Mouse (Mus musculus) kidney, adult 8-10 months (tissue): ENCODE measurements around the gene Bdnf.

Experiments used
- DNase-seq, 2 experiments: peaks; one replicate each; pipeline ENCODE4 v3.0.0; 2022

Gene Bdnf

DNA sequence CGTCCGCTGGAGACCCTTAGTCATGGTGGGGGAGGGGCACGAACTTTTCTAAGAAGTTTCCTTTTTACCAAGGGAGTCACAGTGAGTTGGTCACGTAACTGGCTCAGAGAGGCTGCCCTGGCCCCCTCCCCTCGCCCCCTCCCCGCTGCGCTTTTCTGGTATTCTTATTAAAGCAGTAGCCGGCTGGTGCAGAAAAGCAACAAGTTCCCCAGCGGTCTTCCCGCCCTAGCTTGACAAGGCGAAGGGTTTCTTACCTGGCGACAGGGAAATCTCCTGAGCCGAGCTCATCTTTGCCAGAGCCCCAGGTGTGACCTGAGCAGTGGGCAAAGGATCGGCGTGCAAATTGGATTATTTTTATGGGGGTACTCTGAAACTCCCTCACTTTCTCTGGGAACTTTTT is at the start of gene Bdnf:
Bdnf (plus strand) TSS at position 169 of the 400 bp plus-strand sequence.
- DNase-seq, result no peak

DNA sequence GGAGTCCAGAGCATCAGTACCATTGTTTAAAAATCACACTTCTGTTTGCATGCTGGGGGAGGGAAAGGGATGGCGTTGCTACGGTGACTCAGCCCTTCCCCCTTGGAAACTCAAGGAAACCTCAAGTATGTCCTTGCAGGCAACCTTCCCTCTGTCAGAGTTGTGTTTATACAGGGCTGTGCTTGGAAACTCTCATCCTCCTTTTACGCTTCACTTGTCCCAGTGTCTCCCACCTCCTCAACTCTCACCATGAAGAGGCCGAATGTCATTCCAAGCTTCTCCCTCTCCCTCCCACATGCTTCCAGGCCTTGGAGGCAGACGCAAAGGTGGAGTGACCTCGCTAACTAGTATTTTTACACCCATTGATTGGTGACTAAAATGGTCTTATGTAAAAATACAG is 47.6 kb upstream of the Bdnf start:
- no peak for DNase-seq

DNA sequence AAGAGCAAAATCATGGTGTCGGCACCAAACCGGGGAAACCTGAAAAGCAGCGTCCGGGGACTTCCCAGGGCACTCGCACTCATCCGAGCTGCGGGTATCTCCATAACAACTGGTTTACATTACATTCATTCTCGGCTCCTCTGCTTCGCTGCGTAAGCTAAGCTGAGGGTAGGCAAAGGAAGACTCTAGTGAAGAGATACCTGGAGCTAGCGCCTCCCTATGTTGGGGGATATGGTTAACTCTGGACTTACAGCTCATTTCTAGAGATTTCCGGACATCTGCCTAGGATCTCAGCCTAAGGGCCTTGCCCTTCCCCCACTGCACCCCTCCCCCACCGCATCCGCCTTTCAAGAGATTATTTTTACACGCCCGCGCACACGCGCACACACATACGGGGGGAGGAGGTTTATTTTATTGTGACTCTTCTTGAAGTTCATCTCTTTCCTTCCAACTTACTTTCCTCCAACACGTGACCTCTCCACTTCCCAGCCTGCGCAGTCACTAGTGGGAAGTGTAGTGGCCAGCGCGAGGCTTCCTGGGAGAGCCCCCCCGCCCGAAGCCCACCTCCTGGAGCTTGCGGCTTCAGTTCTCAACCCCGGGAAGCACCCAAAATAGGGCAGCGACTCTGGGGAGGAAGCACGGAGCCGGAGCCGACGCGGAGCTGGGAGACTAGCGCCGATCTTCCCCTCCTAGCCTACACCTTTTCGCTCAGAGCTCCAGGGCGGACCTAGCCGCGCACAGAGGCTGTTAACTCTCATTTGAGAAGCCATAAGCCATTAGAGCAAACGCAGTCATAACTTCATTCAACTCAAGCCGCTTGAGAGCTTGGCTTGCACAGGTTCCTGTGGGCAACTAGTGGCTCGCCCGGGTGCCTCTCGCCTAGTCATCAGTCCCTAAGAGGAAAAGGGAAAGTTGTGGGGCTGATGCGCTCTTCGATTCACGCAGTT is 718 bp upstream of the Bdnf start:
- DNase-seq, result no peak

DNA sequence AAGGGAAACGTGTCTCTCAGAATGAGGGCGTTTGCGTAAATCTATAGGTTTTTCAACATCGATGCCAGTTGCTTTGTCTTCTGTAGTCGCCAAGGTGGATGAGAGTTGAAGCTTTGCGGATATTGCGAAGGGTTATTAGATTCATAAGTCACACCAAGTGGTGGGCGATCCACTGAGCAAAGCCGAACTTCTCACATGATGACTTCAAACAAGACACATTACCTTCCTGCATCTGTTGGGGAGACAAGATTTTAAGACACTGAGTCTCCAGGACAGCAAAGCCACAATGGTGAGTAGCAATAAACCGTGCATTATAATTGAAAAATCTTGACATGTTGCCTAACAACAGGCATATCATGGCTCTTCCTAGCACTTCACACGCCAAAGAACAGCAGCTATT is 551 bp downstream of the Bdnf start:
- DNase-seq, result no peak

DNA sequence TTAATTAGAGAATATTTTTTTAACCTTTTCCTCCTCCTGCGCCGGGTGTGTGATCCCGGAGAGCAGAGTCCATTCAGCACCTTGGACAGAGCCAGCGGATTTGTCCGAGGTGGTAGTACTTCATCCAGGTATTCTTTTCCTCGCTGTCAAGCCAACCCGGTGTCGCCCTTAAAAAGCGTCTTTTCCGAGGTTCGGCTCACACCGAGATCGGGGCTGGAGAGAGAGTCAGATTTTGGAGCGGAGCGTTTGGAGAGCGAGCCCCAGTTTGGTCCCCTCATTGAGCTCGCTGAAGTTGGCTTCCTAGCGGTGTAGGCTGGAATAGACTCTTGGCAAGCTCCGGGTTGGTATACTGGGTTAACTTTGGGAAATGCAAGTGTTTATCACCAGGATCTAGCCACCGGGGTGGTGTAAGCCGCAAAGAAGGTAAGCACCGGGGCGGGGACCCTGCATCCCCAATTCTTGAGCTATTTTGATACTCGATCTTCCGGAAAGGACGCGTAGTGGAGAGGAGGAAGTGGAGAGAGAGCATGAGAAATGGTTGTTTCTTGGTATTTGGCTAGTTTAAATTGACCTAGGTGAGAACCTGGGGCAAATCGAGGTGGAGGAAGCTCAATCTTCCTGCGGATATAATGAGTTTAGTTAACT is 1.6 kb downstream of the Bdnf start:
- peak; percentile 36 to 77 for DNase-seq

DNA sequence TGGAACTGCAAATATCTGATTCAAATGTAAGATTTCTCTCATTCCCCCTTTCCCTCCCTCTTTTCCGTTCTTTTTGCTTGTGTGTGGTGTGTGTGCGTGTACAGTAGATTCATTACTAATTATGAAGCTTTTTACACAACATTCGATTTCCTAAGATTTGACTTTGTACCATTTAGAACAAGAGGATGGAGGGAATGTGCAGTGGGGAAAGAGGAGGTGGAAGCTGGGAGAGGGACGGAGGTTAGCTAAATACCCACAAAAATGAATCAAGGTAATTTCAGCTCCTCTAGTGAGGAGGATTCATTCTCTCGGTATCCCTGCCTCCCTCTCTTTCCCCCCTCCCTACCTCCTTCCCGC is 2.1 kb downstream of the Bdnf start:
- no peak for DNase-seq

DNA sequence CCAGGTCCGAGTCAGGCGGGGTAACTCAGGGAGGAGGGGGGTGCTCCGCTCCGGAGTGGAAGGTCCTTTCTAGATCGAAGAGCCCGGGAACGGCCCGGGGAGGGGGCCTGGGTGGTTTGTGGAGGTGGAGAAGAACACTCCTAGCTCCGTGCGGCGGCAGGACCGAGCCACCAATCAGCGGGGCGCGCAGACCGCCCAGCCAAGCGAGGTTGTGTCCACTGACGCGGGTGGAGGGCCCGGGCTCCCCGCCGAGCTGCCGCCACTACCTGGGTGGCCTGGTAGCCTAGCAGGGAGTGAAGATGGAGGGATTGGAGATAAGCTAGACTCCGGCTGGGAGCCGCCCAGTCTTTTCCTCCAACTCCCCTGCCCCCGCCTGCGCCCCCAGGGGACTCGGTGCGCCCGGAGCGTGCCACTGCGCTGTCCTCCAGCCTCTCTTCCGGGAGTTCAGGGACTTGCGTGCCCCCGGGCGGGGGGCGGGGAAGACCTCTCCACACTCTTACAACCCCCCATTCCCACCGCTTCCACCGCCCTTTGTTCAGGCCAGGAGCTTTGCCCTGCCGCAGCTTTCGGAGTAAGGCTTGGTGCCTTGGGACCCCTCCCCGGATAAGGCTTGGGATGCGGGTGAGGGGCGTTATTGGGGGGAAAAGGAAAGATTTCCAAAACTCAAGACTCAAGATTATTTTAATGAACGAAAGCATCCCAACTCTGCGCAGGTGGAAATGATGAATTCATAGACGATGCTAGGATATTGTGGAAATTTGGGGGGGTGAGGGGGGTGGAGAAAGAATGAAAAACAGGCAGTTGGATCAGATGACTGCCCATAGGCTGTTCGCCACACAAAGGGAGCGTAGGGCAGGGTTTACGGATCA is 3.0 kb downstream of the Bdnf start:
- DNase-seq, result no peak

DNA sequence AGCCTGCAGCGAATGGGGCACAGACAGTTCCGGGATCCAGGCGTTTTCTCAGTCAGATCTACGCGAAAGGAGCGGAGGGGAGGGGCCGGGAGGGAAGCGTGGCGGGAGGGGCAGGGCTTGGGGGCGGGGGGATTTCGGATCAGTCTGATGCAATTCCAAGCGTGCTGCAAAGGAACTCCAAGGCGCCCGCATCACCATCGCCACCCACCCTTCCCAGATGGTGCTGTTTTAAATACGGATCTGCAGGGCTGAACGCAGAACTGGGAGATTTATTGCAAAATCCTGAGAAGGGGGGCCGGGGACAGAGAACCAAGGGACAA is 3.5 kb downstream of the Bdnf start:
- DNase-seq, result no peak

DNA sequence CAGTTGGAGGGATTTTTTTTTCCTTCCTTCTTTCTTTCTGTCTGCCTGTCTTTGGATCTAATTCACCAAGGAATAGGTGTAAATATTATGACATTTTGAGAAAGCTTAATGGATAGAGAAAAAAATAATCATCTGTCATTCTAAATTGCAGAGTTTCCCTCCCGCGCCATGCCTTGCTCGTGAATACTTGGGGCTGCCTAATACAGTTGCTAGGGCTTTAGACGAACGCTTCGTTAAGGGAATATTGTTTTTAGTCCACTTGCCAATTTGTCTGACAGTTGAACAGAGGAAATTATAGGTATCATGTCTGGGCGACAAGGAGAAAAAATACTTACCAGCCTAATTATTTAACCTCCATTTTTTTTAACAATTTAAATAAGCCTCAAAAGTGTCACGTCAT is 4.0 kb downstream of the Bdnf start:
- DNase-seq, result no peak

DNA sequence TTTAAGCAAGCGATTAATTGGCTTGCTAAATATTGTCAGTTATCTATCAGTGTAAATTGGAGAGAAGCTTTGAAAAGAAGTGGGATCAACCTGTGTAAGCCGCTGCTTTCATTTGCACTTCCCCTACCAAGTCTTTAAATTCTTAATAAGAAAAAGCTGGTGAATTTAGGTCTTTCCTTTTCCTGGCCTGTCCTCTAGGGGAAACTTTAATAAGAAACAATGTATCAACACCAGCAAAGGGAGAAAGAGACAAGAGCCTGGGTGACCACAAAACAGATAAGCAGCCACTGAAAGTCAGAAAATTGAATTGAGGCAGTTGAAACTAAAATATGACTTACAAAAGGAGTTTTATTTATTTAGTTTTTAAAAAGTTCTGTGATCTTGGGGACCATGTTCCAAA is 4.9 kb downstream of the Bdnf start:
- DNase-seq, result no peak

DNA sequence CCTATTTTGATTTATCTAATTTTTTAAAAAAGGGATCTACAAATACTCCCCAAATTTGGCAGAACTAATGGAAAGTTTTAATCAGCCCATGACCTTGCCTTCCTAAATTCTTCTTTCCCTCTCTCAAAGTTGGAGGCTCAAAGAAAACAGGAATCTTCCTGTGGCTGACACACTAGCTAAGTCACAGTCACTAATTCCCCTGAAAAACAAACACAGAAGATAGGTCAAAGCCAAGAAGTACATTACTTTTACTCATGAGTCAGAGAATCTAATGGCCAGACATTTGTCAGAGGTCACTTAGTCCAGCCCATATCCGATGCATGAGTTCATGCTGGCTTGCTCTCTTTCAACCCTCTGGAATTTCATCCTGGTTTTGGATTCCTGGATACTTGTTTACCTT is 6.6 kb downstream of the Bdnf start:
- no peak for DNase-seq

DNA sequence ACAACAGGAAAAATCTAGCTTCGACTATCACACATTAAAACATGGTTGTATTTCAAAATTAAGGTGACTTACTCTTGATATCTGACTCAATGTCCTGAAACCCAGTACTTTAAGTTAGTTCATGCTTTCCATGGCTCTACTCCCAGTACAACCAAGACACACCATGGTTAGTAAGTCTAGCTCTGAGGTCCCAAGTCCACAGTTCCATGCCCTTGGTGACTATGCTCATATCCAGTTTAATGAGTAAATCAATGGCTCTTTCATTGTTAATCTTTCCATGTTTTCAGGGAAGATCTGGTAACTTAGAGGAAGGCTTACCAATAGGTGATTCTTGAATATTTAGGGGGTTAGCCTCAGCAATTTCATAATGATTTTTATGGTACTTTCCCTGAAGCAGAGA is 14.2 kb downstream of the Bdnf start:
- peak in 1 of 2 experiments; percentile 34 for DNase-seq

DNA sequence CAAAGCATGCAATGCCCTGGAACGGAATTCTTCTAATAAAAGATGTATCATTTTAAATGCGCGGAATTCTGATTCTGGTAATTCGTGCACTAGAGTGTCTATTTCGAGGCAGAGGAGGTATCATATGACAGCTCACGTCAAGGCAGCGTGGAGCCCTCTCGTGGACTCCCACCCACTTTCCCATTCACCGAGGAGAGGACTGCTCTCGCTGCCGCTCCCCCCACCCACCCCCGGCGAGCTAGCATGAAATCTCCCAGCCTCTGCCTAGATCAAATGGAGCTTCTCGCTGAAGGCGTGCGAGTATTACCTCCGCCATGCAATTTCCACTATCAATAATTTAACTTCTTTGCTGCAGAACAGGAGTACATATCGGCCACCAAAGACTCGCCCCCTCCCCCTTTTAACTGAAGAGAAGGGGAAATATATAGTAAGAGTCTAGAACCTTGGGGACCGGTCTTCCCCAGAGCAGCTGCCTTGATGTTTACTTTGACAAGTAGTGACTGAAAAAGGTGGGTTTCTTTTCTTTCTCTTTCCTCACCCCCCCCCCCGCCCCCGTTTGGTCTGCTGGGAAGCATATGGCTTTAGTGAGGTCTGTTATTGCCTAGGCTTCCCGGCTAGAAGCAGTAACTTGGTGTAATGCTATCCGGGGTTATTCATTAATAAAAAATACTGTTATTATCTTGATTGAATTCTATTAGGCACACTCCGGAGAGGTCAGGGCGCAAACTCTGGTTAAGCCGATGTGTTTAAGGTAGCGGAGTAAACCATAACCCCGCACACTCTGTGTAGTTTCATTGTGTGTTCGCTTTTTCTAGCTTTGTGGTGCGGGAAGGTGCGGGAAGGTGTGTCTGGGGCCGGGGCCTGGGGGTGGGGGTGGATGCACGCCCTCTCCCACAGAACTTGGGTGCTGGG is 18.0 kb downstream of the Bdnf start:
- DNase-seq, result no peak

DNA sequence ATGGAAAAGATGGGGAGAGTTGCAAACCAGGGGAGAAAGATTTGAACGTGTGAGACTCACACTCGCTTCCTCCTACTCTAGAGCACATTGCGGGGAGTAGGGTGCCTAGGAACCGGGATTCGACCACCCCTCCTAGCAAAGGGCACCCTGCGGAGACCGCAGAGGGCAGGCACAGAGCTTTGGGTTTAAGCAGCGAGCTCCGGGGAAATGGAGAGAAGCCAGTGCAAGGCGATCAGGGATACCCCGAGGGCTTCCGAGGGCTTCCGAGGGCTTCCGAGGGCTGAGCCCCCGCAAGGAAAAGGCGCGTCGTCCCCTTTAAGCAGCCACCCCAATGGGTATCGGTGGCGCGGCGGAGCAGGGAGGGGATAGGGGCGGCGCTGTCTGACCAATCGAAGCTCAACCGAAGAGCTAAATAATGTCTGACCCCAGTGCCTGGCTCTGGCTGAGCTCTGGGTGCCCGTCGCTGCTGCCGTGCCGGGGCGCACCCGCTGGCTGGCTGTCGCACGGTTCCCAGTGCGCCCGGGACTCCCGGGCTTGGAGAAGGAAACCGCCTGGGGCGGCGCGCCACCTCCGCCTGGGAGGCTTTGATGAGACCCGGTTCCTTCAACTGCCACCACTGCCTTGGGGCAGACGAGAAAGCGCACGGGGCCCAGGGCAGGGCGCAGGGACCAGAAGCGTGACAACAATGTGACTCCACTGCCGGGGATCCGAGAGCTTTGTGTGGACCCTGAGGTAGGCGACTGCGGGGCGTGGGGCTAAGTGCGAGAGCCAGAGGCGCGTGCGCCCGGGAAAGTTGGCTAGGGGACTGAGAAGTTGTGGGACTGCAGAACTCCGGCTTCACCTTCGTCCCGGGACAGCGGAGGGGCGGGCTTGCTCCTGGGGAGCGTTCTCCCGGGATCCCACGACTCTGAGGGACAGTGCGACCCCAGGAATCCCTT is 18.9 kb downstream of the Bdnf start:
- peak; percentile 44 to 67 for DNase-seq

DNA sequence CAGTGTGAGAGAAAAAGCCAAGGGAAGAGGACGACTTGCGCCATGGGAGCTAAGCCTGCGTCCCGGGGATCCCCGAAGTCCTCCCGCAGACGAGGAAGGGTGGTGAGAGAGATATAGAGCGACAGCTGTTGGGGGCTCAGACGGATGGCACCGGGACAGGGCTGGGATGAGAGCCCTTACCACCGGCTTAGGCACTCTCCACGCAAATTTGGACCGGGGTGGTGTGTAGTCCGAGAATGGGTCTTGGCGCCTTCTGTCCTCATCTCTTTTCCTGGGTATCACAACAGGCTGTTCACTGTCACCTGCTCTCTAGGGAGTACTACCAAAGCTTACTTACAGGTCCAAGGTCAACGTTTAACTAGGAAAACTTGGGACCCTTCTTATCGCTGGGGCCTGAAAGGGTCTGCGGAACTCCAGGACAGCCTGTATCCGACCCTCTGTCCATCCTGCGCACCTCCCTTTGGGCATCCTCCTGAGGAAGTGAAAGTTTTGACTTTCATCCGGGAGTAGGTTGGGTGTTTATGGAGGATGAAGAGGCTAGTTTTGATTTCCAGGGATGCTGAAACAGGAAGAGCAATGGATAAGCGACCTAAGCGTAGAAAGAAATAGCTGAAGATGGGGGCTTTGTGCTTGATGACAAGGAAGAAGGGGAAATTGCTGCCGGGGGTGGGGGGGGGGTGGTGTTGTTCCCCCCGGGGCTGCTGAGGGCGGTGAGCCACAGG is 19.8 kb downstream of the Bdnf start:
- DNase-seq, result peak in 1 of 2 experiments; percentile 9

DNA sequence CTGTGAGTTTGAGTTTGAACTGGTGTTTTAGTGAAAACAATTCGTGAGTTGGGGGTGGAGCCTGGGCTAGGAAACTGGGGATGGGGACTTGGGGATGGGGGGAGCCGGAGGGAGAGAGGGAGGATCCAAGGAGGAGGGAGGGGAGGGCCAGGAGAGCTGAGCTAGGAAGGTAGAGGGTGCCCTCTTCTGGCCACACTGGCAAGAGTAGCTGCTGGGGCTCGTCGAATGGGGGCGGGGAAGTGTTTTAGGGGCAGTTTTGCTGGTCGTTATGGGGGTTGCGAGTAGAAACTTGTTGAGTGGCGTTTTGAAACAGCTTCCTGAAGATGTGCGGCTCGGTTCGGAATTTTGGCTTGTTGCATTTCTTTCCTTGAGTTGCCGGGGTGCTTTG is 20.3 kb downstream of the Bdnf start:
- peak; percentile 52 to 78 for DNase-seq

DNA sequence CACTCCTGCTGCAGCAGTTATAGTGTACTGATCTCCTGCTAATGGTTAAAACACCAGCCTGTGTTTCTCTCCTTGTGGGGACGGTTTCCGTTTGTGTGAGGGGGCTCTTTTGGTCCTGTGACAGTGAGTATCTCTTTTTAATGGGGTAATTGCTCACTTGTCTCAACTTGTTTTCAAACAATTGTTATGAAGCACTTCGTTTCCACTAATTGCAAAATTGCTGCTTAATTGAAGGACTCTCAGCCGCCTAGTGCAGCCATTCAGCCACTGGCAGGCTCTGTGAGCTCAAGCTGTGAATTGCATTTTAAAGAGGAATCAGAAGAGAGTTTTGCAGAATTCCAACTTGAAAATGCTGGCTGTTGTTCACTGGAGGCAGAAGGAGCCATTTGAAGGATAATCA is 22.7 kb downstream of the Bdnf start:
- no peak for DNase-seq

DNA sequence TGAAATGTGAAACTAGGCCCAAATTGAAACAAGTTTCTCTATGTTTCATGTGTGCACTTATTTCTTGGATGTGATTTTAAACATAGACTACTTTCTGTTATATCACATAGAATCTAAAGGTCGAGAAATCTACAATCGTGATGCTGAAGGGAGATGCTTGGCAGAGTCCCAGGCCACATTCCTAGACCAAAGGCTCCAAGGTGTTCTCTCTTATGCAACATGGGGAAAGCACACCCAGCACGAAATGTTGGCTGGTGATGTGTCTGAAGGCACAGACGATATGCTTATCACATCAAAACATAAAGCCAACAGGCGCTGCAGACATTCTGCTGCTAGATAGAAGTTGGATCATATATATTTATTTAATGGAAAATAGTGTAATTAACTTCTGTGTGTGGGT is 25.8 kb downstream of the Bdnf start:
- DNase-seq, result no peak

DNA sequence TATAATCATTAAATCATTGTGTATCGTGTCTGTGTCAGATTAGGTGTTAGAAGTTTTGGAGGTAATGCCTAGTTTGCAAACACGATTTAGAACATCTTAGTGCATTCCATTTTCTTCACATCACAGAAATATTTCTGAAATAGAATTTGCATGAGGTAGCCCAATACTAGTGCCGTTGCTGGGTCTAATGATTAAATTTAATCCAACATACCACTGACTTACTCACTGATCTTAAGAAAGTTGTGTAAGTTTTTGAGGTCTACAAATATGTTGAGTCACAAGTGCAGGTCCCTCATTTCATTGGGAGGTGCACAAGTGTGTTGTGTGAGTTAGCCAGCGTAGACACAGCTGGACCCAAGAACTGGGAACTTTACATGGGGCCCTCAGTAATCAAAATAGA is 29.1 kb downstream of the Bdnf start:
- DNase-seq, result no peak

DNA sequence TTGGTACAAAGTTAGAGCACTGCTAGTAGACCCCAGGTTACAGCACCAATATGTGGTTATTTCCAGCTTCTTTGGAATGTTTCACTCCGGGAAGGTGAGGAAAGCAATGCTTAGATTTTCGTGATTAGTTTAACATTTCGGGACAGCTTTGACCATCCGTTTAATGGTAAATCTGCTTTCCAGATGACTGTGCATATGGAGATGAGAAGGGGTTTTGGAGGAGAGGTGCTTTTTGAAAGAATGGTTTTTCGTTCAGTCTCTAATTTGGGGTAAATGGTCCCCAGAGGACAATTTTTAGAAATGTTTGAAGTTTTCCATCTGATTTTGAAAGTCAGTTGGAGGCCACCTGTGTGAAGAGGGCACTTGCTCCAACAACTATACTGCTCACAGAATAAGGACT is 29.6 kb downstream of the Bdnf start:
- no peak for DNase-seq

DNA sequence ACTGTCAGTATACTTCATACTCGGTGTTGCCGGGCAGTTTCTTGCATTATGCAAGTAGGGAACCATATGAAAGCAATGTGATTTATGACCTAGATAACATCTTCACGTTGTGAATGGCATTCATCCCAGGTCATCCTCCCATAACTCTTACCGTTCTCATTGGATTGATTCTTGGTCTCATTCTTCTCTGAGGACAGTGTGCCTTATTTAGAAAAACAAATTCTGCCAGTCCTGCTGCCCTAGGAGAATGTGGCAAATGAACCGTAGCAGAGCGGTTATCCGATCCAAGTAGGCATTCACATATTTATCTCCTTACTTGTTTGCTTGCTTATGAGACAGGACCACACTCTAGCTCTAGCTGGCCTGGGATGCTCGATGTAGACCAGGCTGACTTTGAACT is 32.0 kb downstream of the Bdnf start:
- DNase-seq, result no peak
